Mouse (Mus musculus) naive thymus-derived CD4-positive, alpha-beta T cell, adult 5 months (primary cell): ENCODE results near the gene Gm28048. TPM values are rescaled to one million over a fixed set of nuclear protein-coding genes. Genes with fewer than 3 reads are reported as not detected.

ENCODE experiments used
- polyA plus RNA-seq: library from polyadenylated mRNA; unstranded; fragments of 100-300 nt; shearing (Covaris generic); gene quantifications from one replicate; pipeline ENCODE4 v1.2.1, GENCODE M21; 2017

Gm28048 gene
- 66.2 TPM for polyA plus RNA-seq

DNA sequence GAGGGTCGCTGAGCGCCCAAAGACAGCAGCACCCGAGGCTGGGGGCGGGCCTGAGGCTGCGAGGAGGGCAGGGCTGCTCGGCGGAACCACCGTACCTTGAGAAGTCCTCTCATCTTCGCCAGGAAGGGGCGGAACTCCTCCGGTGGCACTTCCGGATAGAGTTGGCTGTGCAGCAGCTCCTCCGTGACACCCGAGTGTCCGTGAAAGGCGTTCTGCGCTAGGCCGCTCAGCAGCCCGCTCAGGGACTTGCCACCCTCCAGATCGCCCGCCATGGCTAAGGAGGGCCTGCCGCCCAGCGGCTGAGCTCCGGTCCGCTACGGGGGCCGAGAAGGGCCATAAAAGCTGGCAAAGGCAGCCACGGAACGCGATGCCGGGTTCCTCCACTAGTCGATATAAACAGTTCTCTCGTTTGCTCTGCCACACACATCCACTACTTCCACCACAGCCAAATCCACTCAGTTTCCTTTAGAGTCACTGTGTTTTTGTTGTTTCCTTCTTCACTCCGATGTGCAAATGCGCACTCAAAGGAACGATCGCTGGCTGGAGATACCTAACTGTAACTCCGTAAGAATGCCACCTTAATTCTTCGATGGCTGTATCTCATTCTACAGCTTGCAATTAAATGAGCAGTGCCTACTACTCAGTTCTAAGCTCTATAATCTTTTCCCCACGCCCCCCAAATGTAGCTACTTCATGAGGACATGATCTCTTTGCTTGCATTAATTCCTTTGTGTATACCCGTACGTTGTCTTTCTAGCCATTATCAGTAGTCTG is at the start of gene Gm28048, which contains the start of gene Commd1:
TSS of gene Gm28048 (minus strand) at position 107 of the 774 bp plus-strand sequence.
TSS of gene Commd1 (minus strand) at position 399 of the 774 bp plus-strand sequence.

DNA sequence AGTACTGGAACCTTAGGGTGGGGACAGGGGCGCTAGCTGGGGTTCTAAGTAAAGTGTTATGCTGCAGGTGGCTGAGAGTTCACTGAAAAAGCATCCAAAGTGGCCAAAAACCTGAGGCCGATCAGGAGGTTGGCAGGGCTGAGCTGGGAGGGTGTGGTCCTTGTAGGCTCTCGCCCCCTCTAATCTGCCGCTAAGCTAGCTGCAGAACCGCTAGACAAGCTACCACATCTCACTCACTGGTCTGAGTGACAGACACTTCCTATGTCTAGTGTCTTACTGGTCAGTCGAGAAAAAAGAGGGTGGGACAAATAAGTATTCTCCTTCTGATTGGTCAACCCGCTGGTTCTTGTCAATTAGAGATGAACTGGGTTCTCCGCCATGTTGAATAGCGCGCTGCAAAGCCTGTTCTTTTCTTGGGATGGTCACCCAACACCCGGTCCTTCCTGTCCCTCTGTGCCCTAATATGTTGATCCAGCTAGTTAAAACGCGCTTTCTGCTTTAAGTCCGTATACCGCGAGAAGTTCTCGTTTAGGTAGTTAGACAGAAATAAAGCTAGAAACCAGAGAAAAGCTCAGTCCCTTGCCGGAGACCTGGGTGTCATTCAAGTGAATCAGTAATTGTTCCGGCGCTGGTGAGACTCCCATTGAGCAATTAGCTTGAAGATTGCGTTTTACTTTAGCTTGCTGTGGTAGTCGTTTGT is 25.7 kb upstream of the Gm28048 start, which contains the start of gene Fam161a:
TSS of gene Fam161a (plus strand) at position 51 of the 700 bp plus-strand sequence.

DNA sequence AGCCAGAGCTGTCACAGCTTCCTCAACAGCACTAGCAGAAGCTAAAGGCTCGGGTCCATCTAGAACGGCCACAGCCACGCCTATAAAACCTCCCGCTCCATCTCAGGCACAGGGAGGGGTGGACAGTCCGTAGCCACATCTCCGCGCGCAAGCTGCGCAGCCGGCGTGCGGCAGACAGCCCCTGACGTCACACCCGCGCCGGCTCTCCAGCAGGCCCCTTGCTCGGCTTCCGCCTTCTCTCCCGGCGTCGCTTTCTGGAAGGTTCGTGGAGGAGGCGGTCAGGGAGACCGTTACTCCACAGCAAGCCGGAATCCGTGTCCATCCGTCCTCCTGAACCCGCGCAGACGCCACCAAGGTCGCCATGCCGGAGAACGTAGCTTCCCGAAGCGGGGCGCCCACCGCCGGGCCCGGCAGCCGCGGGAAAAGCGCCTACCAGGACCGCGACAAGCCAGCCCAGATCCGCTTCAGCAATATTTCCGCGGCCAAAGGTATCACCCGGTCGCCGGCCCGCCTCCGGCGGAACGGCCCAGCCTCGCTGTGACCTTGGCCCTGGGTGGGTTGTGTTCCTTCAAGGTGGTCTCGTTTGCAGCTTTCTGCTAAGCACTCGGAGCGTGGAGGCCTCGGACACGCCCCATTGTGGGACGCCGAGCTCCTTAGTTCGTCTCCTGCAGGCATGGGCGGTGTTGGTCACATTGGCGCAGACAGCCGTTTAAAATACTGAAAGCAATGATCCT is 8.7 kb upstream of the Gm28048 start, which contains the start of gene Cct4:
TSS of gene Cct4 (plus strand) at position 127 of the 734 bp plus-strand sequence.

DNA sequence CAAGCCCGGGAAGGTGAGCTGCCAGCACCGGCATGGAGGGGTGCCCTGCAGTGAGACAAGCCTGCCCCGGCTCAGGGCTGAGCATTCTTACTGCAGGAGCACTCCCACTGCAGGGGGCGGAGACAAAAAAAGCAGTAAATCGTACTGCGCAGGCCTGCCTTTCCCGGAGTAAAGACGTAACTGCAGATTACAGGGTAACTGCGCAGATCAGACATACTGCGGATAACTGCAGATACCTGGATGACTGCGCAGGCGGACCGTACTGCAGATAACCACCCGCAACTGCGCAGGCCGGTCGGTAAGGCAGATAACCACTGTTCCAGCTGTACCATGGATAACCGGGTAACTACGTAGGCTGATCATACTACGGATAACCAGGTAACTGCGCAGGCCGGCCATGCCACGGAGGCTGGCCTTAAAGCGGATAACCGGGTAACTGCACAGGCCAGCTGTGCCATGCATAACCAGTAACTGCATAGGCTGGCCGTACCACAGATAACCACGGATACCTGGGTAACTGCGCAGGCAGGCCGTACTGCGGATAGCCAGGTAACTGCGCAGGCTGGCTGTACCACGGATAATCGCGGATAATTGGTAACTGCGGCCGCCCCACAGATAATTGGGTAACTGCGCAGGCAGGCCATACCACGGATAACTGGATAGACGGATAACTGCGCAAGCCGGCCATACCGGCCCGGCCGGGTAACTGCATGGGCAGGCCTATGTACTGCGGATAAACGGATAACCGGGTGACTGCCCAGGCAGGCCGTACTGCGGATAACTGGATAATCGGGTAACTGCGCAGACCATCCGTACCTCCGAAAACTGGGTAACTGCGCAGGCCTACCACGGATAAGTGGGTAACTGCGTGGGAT is 9.8 kb downstream of the Gm28048 start, which contains the start of gene Zrsr1:
TSS of gene Zrsr1 (plus strand) at position 171 of the 875 bp plus-strand sequence.

DNA sequence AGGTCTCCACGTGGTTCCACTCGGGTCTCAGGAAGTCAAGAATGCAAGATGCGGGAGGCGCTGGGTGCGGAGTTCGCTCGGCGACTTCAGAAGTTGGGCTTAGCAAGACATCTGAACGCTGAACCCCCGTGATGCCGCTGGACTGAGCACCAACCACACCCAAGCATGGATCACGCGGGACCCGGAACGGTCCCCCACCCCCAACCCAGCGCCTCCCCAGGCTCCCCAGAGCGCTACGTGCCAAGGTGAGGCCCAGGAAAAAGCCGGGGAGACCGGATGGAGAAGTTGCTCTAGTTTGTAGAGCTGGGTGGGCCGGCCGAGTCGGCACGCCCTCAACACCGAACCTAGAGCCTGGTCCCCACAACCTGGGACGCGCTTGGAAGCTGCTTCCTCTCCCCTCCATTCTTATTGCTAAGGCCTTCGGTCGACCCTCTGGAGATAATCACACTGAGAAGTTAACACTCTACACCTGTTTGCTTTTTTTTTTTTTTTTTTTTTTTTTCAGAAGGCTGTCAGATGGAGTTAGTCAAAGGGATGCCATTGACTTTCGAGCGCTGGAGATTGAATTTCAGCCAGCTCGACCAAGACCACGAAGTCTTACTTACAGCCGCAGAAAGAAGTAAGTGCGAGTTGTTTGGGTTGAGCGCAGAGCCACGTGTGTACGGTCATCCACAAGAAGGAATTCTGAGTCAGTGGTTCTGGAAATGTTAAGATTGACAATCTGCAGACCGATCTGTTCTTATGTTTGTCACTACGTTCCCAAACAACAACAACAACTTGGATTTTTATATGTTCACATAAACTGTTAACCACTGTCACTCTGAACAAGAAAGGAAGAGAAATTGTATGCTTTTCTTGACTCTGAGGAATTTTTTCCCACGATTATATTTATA is 121.3 kb downstream of the Gm28048 start, which contains the start of gene B3gnt2:
TSS of gene B3gnt2 (minus strand) at position 627 of the 893 bp plus-strand sequence.

Other genes with a start within 250 kb of the Gm28048 start
- 28.1 TPM for gene B3gnt2, start 121.1 kb downstream of the Gm28048 start, polyA plus RNA-seq
- 2.6 TPM for gene Zrsr1, start 10.1 kb downstream of the Gm28048 start, polyA plus RNA-seq
- 40.2 TPM for gene Commd1, start 292 bp upstream of the Gm28048 start, polyA plus RNA-seq
- 245 TPM for gene Cct4, start 8.4 kb upstream of the Gm28048 start, polyA plus RNA-seq
- not detected for gene Fam161a, start 25.4 kb upstream of the Gm28048 start, polyA plus RNA-seq